Mouse (Mus musculus) urinary bladder, adult 2 months (tissue): Measurements from ENCODE around the gene Vmn1r158. TPM values are rescaled to one million over a fixed set of nuclear protein-coding genes. Genes with fewer than 3 reads are reported as not detected.
"Not testable (repeated sequence)": the region's sequence is repeated elsewhere in the genome, so short reads cannot be mapped to it uniquely, and the experiment has no call there.

Source experiments
- DNase-seq: peaks from one replicate; pipeline ENCODE4 v3.0.0; 2022; ENCODE audit warnings: low spot score
- polyA plus RNA-seq: library from polyadenylated mRNA; depleted of rRNA; stranded (reverse); fragments of >200 nt; gene quantifications from 2 replicates; pipeline ENCODE4 v1.2.3, GENCODE M21; 2012; rRNA removed

The Vmn1r158 gene
- polyA plus RNA-seq = not detected in 2 replicates

- DNase-seq = not testable (repeated sequence)
These were observed at the start of gene Vmn1r158 for GRCm38 (mm10) chr7:22790682-22791081. Vmn1r158 (minus strand) TSS chr7:22790782.

- DNase-seq = not testable (repeated sequence)
These were observed 14.6 kb downstream of the Vmn1r158 start for GRCm38 (mm10) chr7:22775981-22776380.

- DNase-seq = not testable (repeated sequence)
These were observed 29.2 kb downstream of the Vmn1r158 start, which contains the start of gene Vmn1r157 for GRCm38 (mm10) chr7:22761397-22761796. Vmn1r157 (plus strand) TSS chr7:22761697.

Other genes with a start within 250 kb of the Vmn1r158 start
- gene Gm4201, start 225.4 kb downstream of the Vmn1r158 start, polyA plus RNA-seq = not detected in 2 replicates
- not detected in 2 replicates for gene Gm4565, start 202.7 kb downstream of the Vmn1r158 start, polyA plus RNA-seq
- gene Vmn1r155, start 132.8 kb downstream of the Vmn1r158 start, polyA plus RNA-seq = not detected in 2 replicates
- not detected in 2 replicates for gene Gm8693, start 98.5 kb downstream of the Vmn1r158 start, polyA plus RNA-seq
- not detected in 2 replicates for gene Gm4567, start 71.1 kb downstream of the Vmn1r158 start, polyA plus RNA-seq
- gene Vmn1r157, start 29.1 kb downstream of the Vmn1r158 start, polyA plus RNA-seq = not detected in 2 replicates
- not detected in 2 replicates for gene Vmn1r159, start 52.8 kb upstream of the Vmn1r158 start, polyA plus RNA-seq
- gene Vmn1r160, start 80.4 kb upstream of the Vmn1r158 start, polyA plus RNA-seq = not detected in 2 replicates
- gene Gm4214, start 193.9 kb upstream of the Vmn1r158 start, polyA plus RNA-seq = not detected in 2 replicates
- gene Gm4216, start 229.1 kb upstream of the Vmn1r158 start, polyA plus RNA-seq = not detected in 2 replicates